Mouse (Mus musculus): ENCODE measurements around the gene Hoxa9.

The Hoxa9 gene

DNA sequence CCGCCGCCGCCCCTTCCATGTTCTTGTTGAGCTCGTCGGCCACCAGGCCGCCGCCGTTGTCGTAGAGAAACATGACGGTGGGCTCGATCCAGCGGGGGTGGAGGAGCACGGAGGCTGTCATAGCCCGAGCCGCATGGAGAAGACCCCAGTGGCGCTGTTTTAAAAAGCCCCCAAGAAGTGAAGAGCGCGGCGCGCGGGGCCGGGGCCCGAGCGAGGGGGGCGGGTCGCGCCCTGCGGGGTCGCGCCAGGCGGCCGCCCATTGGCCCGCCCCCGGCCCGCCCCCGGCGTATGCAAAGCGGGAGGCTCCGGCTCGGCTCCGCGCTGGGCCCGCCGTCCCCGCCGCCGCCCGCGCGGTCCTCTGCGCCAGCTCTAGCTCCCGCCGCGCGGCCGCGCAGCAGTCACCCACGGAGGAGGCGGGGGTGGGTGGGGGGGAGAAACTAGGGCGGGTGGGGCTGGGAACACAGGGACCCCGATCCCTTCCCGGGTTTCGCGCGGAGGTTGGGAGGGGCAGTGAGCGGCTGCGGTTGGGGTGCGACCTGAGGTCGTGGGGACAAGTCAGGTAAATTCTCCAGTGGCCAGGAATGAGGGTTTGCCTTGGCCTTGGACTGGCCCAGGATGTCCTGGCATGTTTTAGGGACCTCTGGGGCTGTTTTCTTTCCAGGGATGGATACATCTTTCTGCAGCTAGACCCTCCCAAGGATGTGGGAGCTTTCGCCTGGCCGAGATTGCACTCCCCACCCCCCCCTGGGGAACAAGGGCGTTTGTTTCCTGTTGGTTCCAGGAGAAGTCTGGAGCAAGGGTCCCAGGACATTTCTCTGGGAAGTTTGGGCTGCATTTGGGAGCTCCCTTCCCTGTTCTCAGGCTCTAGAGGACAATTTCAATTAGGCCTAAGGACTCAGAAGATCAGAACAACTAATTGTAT, 30.0 kb upstream of the Hoxa9 start, which contains the start of gene Hoxa13:
Gene Hoxa13, minus strand, starts transcription at position 227 of the 922 bp plus-strand sequence.
- DNase-seq: no peak

DNA sequence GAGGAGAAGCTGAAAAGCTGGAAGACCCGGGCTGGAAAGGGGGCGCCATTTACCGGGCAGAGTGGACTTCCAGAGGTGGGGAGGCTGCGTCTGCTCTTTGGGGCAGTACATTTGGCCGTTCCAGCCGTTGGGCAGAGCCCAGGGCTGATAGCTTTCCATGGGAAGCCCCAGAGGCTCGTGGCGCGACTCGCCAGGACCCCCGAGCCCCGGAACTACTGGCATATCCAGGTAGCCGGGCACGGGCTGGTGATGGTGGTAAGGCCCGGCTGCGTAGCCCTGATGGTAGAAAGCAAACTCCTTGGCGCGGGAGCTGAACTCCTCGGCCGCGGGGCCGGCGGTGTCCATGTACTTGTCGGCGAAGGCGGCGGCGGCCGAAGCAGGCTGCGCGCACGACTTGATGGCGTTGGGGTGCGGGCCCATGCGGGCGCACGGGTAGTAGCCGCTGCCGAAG, 28.9 kb upstream of the Hoxa9 start:
- no peak for DNase-seq

DNA sequence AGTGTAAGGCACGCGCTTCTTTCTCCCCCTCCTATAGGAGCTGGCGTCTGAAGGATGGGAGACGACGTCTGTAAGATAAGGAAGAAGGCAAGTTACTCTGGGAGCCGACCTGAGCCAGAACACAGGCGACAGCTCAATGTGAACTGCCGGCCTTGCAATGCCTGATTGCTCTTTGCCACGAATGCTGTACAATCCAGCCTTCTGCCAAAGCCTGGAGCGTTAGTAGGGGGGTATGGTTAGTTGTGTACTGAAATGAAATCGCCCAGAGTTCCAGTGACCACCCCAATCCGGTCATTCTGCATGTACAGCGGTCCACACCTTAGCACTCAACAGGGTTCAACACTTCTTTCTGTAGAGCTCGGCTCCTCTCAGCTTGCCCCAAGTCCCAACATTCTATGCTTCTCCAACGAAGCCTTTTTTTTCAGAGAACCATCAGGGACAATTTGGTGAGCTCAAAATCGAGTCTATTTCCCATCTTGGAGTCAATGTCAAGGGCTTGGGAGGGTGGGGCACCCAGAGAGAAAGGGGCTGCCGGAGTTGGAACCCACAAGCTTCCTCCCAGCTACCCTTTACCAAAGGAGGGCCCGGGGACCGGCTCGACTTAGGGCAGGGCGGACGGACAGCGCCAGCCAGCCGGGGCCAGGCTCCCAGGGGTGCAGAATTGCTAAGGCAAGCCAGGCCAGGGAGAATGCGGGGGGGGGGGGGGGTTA, 28.3 kb upstream of the Hoxa9 start:
- DNase-seq: no peak

DNA sequence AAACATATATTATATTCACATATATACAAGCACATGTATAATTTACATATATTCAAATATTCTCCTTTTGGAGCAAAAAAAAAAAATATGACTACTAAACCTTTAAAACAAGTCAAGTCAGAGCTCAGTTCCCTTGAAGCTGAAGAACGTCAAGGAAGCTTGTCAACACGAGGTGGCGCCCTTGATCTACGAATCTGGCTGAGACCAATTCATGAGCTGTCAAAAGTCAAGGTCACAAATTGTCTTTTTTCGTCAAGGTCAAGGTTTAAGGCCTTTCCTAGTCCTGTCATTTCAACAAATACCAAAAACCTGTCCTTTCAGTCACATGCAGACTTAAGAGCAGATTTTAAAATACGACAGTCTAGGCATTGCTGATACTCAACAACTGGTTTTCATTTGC, 26.1 kb upstream of the Hoxa9 start:
- peak; percentile 88 for DNase-seq

DNA sequence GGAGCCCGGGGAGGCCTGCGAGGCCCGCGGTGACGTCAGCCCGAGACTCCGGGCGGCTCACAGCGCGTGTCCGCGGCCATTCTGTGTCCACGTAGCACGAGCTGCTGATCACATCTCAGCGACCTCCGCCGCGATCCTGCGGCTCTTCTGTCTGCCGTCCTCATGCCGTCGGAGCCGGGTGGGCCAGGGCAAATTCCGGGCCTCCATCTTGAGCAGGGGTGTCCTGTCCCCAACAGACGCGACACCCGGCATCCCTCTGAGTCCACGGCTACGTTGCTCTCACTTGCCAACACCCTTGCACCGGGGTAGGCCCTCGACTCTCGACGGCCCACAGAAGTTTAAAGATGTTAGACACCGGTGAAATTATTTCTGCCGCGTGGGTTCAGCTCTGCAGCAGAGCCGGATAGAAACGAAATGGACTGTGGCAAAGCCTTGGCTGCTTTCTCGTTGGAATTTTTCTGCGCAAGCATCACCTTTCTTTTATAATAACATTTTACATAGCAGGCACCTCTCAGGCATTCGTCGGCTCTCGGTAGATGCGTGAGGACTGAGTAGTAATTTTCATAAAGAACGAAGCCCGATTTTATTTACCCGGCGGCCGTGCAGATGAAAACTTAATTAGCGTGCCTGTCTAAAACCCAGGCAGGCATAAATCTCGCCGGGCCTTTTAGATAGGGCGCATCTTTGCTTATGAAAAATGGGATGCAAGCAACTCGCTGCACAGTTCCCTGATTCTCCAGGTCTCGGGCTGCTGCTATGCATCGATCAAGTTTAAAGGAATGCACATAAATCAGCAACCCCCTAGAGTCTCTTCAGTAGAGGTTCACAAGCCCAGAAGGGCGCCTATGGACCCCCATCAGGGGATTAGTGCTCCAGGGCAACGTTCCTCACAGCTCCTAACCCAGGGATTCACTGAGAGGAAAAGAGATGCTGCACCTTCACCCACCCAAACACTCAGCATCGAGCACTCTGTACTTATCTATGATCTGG, 22.9 kb upstream of the Hoxa9 start:
- DNase-seq: no peak

DNA sequence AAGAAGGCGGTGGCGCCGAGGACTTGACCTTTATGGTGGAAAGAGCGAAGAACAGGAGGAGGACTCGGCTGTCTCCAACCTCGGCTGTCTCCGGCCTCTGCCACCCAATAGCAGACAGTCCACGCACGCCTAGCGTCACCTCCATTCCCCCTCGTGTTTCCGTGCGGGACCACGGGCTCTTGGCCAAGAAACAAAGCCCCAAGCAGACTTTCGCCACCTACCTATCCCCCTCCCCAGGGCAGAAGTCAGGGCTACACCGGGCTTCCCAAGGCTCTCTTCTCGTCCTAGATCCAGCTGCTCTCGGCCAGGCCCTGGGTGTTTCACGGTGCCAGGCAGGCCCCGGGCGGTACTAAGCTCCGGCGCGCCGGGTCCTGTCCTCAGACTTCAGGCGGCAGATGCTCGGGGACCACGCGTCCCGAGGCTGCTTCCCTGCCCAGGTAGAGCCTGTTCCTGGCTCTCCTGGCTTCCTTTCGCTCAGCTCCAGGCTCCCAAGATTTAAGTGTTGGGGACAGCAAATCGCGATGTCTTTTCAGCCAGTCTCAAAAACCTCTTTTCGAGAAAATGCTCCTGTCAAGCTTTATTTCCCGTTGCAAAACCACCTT, 22.0 kb upstream of the Hoxa9 start:
- no peak for DNase-seq

DNA sequence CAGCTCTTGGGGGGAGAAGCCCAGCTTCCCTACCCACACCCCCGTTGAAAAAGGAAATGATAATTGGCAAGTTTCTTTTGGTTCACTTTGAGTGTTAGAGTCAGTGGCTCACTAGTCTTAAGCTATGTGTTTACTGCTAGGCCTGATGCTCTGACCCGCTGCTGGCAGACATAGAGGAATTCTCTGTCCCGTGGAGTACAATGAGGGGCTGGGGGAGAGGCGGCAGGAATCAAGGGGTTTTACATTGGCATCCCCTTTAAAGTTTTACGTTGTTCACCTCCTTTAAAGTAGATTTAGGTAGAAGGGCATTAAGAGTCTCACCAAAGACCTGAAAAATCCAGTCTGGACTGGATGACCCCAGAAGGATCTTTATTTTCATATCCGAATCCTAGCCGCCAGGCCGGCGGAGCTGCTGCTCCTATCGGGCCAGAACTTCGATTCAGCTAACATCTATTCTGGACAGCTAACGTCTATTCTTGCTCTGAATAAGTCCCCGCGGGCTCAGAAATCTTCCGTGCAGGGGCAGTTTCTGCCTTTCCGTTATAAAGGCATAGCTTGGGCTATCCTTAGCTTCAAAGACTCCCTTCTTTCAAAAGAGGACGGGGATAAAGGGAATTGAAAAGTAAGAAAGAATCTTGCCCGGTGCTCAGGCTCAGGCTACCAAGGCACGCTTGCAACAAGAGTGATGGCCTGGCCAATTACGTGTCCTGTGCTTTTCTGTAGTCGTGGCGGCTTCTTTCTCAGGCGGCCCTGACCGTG, 21.3 kb upstream of the Hoxa9 start:
- no peak for DNase-seq

DNA sequence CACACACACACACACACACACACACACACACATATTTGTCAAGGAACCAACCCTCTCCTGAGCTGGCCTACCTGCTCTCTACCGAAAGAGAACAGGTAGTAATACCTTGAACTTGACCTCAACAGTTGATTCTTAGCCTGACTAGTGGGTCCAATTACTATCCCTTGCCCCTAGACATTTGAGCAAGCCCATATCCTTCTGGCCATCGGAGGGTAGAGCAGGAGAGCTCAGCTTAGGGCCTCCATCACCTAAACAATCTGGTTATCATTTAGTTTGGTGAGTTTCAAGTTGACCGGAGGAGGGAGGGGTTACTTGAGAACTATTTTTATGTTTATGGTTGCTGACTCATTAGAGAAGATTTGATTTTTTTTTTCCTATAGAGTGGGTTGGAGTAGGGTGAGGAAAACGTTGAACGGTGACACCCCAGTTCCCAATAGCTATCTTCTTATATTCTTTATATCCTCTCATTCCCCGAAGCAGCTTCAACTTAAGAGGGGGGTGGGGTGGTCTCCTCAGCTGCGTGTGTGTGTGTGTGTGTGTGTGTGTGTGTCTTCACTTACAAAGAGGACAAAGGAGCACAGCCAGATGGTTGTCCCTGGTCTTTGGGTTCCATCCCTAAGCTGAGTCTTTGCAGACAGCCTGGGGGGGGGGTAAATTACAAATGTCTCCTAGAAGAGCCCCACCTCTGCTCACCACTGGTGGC, 20.4 kb upstream of the Hoxa9 start:
- DNase-seq: no peak

DNA sequence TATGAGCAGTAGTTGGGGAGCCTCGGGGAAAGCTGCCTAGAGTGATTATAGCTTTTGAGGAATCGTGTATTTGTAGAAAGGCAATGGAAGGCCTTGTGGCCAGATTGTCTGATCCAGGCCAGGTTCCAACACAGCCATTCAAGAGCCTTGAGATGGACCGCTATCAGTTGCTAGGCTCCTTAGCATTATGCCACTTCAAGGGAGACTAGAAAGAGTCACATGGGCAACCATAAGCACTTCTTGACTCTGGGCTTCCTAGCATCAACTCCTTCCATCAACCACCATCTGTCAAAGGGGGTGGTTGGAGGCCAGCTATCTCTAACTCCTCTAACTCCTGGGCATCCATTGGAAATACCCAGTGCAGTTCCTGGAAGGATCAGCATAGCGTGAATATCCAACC, 18.9 kb upstream of the Hoxa9 start:
- DNase-seq: no peak

DNA sequence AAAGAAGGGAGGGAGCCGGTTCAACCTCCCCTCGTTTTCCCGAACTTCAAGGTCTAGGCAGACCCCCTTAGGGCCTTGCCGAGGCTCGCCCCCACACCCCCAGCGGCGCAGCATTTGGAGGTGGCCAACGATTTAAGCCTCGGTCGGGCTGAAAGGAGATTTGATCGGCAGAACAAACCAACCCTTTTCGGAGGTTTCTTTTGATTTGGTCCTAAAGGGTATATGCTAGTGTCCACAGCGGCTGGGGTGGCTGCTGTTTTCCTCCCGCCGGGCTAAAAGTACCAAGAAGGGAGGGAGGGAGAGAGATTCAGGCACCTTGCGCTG, 18.5 kb upstream of the Hoxa9 start:
- DNase-seq: no peak

DNA sequence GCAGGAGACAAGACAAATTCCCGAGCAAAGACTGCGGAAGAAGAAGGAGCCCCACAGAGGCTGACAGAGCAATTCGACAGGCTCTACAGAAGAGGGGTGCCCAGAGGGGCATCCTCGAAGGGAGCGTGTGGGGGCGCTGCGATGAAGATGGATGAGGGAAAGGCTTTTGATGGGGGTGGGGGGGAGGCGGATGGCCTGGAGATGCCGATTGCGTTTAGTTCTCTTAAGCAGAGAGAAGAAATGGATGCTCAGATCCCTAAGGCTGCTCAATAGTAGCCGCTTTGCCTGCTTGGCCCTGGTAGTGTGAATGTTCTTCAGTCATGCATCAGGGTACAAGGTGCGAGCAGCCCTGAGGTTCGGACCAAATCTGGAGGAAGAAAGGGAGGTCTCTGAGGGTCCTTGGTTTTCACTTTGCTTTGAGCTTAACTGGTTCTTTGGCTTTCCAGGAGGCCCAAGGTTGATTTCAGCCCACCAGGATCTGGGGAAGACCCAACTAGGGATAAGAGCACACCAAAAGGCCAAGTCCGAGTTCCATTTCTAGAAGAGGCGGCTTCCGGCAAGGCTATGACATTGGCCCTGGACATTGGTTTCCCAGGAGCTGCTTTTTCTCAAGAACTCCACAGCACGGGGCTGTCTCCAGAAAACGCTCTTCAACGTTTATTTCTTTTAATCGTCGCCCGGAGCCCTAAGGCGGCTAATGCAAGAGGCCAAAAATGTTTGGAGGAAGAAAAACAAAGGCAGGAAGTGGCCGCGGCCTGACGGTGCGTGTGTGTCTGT, 17.9 kb upstream of the Hoxa9 start:
- DNase-seq: no peak

DNA sequence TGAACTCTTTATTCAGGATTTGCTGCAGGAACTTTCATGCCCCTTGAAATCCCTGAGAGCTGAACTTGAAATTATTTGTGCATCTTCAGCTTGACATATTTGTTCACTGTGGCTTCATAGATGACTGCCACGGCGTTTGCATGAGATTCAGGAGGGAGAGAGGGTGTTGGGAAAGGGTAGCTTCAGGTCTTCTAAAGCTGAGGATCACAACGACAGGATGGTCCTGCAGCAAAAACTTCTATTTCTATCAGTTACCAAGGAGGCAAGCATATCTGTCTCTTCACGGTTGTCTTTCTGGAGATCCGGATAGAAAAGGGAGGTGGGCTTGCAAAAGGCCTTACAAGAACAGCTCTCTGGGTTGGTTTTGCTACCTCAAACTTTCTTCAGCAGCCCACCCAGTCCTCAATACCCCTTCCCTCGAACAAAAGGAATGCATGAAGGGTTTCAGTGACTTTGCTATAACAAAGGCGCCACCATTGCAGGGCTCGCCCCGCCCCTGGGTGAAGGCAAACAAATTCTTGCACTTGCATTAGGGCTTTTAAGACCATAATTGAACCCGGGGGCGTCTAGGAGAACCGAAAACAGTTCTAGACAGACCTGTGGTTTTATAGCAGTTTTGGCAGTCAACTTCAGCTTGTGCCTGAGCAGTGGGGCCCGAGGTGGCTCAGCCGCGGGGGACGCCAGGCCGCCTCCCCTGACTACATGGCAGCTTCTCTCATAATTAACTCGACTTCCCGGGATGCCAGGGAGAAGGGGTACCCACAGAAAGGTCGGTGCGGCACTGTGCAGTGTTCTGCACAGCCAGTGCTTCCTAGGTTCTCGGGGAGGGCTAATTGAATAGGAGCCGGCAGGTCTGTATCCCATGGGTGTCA, 17.1 kb upstream of the Hoxa9 start:
- DNase-seq: no peak

DNA sequence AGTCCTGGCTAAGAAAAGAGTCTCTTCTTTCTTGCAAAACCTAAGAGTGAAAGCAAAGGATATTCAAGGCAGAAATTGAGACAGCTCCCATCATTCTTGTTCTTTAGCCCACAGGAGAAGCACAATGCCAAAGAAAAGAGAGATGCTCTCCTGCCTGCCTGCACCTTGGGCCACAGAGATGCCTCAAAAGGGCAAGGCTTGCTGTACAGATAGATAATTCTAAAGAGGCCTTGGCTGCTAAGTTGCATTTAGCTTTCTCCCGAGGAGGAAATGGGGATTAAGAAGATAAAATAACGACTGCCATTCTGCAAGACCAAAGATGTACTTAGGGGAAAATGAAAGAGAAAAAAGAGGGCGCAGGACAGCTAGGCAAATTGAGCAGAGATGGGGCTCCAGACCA, 16.0 kb upstream of the Hoxa9 start:
- no peak for DNase-seq

DNA sequence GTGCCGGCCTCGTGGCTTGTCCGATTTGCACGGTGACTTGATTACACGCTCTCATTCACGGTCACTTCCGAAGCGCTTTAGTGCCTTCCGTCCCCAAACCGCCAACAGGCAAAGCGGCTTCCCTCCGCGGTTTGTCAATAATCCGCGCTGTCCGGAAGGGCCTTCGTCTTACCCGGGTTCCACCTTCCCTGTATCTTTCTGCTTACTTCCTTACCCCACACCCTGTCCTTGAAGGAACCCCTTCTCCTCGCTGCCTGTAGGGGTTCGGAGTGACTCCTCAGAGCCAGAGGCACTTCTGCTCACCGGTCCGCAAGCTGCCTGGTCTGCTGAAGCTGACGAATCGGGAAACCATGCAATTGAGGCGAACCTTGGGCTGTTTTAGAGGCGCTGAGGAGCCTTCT, 15.5 kb upstream of the Hoxa9 start:
- no peak for DNase-seq

DNA sequence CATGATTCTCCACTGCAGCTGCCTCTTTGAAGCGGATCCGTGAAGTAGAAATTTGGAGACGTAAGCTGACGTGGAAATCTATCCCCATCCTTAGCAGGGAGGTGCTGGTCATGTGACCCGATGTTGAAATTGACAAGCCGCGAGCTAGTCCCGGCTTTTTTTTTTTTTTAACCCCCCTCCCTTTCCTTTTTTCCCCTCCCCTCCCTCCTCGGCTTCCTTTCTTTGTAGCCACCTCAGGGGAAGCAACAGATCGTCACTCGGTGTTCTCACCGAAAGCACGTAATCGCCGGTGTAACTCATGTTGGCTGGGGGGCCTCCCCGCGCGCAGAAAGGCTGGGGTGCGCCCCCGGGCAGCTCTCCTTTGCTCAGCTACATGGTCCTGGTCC, 14.9 kb upstream of the Hoxa9 start, which contains the start of gene Hoxa11:
Gene Hoxa11, minus strand, starts transcription at position 54 of the 386 bp plus-strand sequence.
- no peak for DNase-seq

DNA sequence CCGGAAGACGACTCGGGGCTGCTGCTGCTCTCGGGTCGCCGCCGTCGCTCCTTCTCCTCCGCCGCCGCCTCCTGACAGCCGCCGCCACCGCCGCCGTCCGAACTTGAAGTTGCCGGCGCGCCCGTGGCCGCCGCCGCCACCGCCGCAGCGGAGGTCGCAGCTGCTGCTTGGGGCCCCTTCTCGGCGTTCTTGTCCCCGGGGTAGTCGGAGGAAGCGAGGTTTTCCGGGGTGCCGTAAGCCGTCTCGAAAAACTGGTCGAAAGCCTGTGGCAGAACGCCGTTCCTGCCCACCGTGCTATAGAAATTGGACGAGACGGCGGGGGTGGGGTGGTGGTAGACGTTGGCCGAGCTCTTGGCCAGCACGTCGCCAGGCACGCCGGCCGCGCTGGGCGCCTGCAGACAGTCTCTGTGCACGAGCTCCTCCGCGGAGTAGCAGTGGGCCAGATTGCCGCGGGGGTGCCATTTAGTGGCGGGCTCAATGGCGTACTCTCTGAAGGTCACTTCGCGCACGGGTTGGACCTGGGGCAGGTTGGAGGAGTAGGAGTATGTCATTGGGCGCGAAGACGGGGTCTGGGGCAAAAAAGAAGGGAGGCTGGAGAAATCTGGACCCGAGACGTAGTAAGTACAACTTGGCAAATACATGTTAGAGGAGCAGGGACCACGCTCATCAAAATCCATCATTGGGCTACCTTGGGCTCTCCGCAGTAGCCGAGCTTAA, 14.3 kb upstream of the Hoxa9 start:
- no peak for DNase-seq

DNA sequence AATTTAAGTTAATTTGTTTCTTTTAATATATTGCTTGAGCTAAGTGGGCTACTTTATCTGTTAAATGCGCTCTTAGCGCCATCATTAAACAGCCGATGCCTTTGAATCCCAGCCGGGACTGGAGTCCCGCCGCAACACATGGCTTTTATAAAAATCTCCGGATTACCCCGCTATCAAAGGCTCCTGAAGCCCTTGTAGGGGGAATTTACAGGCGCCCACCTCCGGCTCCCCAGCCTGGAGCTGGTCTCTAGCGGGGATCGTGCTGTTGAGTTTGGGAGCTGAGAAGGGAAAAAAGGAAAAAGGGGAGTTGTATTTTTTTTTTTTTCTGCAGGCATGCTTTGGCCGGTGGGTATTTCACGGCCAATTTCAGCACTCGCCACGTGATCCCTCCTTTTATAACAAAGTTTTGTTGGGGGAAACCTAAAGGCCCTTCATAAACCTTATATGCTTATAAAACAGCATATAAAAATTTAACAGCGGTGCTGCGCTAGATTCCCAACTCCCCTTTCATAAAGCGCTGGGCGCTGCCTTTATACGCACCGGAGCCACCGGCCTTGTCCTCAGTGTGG, 13.7 kb upstream of the Hoxa9 start:
- DNase-seq: no peak

DNA sequence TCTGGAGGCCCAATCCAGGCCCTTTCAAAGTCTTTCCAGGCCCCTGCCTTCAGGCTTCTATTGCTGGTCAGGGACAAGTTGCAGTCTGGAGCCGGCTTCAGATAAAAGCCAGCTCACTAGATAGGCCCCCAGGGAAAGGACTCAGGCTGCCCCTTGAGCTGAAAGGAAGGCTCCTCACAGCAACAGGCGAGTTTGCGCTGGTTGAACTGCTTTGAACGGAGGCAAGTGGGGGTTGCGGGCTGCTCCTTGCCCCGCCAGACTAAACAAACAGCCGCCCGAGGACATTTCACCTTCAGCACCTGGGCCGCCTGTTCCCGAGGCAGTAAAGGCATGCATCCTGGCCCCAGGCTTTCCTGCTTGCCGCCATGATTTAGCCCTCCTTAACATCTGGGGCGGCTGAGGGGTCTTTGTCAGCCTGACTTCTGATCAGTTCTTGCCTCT, 12.8 kb upstream of the Hoxa9 start:
- DNase-seq: no peak

Data from lung, postnatal 10 days (tissue).